Mouse (Mus musculus): ENCODE data around the gene Fank1. TPM values are rescaled to one million over a fixed set of nuclear protein-coding genes. Genes with fewer than 3 reads are reported as not detected.

The Fank1 gene
- polyA plus RNA-seq, 1 experiment: not detected

DNA sequence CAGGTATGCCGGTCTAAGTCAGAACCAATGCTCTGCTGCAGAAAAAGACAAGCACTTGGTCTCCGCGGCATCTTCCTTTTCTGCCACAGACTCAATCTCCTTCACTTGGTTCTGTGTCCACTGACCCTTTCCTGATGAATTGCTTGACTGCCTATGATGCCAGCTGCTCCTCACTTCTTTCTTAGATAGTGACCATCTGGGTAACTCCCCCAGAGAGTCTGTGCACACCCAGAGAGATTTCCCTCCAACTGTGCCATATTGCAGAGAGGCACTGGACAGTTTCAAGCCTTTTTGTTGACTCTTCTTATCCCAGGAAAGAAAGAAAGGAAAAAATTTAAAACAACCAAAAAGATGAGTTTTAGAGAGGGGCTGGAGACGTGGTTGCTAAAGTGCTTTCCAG is 144.6 kb downstream of the Fank1 start:
- Histone ChIP-seq H3K27ac (replicated peaks; ENCODE audit: low read depth, low read length) (no peak overlapping the region), H3K4me3 (ENCODE audit: insufficient read depth, low read depth, low read length) (no peak overlapping the region), H3K4me1 (ENCODE audit: control insufficient read depth, insufficient read depth, insufficient read length, low read length) (peaks cover 12% of the 10 kb centered on the region; the same call in 1 of the 2 replicates)

DNA sequence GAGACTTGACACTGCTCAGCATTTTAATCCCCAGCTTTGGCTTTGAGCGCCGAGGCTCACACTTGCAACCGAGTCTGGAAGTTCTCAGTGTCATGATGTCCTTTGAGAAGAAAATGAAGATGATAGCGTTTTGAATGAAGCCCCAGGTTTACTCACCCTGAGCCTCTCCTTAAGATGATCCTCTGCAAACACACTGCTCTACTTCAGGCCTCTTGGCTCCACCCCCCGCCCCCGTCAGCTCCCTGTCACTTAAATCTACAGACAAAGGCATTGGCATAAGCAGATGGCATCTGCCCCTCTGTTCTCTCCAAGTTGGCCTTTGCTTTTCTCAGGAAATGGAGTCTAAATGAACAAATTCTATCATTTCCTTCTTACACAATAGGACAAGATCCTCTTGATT is 147.3 kb downstream of the Fank1 start:
- Histone ChIP-seq H3K27ac (replicated peaks; ENCODE audit: low read depth, low read length) (no peak overlapping the region), H3K4me3 (ENCODE audit: insufficient read depth, low read depth, low read length) (no peak overlapping the region), H3K4me1 (ENCODE audit: control insufficient read depth, insufficient read depth, insufficient read length, low read length) (peaks cover 12% of the 10 kb centered on the region; the same call in 1 of the 2 replicates)

DNA sequence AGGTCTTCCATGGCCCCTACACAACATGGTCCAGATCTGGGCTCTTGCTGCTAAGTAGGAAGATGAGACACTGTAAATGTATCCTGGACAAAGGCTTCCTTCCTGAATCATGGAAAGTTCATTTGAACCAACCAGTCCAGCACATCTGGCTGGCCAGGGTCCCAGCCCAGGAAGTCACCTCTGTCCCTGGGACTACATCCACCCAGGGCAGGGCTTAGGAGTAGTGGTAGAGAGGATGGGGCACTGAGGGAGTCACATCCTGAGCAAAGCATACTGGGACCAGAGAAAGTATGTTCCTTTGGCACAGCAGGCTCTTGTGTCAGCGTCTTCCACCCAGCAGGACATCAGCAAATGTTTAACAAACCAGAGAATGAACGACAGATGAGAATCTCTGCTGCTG is 149.1 kb downstream of the Fank1 start:
- no peak overlapping the region for H3K4me3 ChIP-seq (ENCODE audit: insufficient read depth, low read depth, low read length)
- no peaks in the 10 kb centered on the region; the same call in 1 of the 2 replicates for H3K4me1 ChIP-seq (ENCODE audit: control insufficient read depth, insufficient read depth, insufficient read length, low read length)
- H3K27ac ChIP-seq (replicated peaks; ENCODE audit: low read depth, low read length): no peak overlapping the region

DNA sequence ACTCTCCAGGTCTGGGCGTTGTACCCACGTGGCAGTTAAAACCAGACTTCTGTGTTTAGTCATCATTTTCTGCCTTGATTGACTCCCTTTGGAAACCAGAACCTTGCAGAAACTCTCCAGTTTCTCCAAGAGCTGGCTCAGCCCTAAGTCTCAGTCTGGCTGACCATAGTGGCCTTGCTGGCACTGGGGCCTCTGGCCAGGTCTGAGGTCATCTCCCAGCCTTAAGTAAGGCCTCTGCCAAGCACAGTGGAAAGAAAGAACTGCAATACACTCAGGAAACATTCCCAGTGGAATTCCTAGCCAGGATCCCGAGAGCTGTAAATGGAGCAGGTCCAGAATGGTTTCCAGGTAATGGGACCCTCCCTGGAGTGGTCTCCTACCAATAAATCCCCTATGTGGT is 152.3 kb downstream of the Fank1 start:
- Histone ChIP-seq H3K4me3 (ENCODE audit: insufficient read depth, low read depth, low read length) (no peak overlapping the region), H3K4me1 (ENCODE audit: control insufficient read depth, insufficient read depth, insufficient read length, low read length) (no peaks in the 10 kb centered on the region), H3K27ac (replicated peaks; ENCODE audit: low read depth, low read length) (no peak overlapping the region)

Other genes with a start within 250 kb of the Fank1 start
- not detected in 2 replicates for gene Tex36, start 174.7 kb upstream of the Fank1 start, polyA plus RNA-seq (2012; ENCODE audit: insufficient read depth, insufficient read length, missing spikeins)
- gene Edrf1, start 139.3 kb upstream of the Fank1 start, polyA plus RNA-seq (2012; ENCODE audit: insufficient read depth, insufficient read length, missing spikeins): 5.7 and 8.6 TPM in 2 replicates
- gene Mmp21, start 96.8 kb upstream of the Fank1 start, polyA plus RNA-seq (2012; ENCODE audit: insufficient read depth, insufficient read length, missing spikeins): not detected in 2 replicates
- gene Bccip, start 67.5 kb upstream of the Fank1 start, polyA plus RNA-seq (2012; ENCODE audit: insufficient read depth, insufficient read length, missing spikeins): 87.9 and 88.5 TPM in 2 replicates
- gene Uros, start 66.8 kb upstream of the Fank1 start, polyA plus RNA-seq (2012; ENCODE audit: insufficient read depth, insufficient read length, missing spikeins): 26.6 and 35.8 TPM in 2 replicates
- gene Dhx32, start 5.9 kb downstream of the Fank1 start, polyA plus RNA-seq (2012; ENCODE audit: insufficient read depth, insufficient read length, missing spikeins): 42.2 and 47.2 TPM in 2 replicates